Mouse (Mus musculus) heart, embryonic 14.5 days (tissue): ENCODE results near the gene Plac9a. TPM values are rescaled to one million over a fixed set of nuclear protein-coding genes. Genes with fewer than 3 reads are reported as not detected.
"Not testable (repeated sequence)": the region's sequence is repeated elsewhere in the genome, so short reads cannot be mapped to it uniquely, and the experiment has no call there.

Experiments
- ATAC-seq: fragments of 200-750 bp; cut with Nextera tagmentation; 2 replicates; pipeline ENCODE4 v1.8.0; 2017; ENCODE audit warnings: low read depth, moderate TSS enrichment; ENCODE audit not compliant: insufficient number of reproducible peaks, insufficient read depth, low FRiP score
- H3K27ac ChIP-seq, 2 experiments: fragments of 200-500 bp in 1 of 2; fragments of 300-500 bp in 1 of 2; sonication (generic) in 1 of 2; replicated peaks in 1 of 2; 2 replicates each; pipeline ENCODE4 v1.5.1; 2012 to 2014; ENCODE audit warnings: low read depth in 2 of 2, low read length in 2 of 2, control low read depth in 1 of 2, mild to moderate bottlenecking in 1 of 2, mixed read lengths in 1 of 2; ENCODE audit not compliant: control insufficient read depth in 1 of 2, insufficient read depth in 1 of 2
- H3K27me3 ChIP-seq: fragments of 300-500 bp; sonication (generic); 2 replicates; pipeline ENCODE4 v1.6.1; 2014; ENCODE audit warnings: mild to moderate bottlenecking, low read length, control low read depth; ENCODE audit not compliant: control insufficient read depth, insufficient read depth
- H3K36me3 ChIP-seq: fragments of 300-500 bp; sonication (generic); 2 replicates; pipeline ENCODE4 v1.6.1; 2014; ENCODE audit warnings: mild to moderate bottlenecking, control low read depth, low read length, mixed read lengths; ENCODE audit not compliant: control insufficient read depth, insufficient read depth
- H3K4me1 ChIP-seq, 2 experiments: fragments of 200-500 bp in 1 of 2; fragments of 300-500 bp in 1 of 2; sonication (generic) in 1 of 2; 2 replicates each; pipeline ENCODE4 v1.6.1; 2012 to 2014; ENCODE audit warnings: low read length in 2 of 2, control low read depth in 1 of 2, mixed read lengths in 1 of 2; ENCODE audit not compliant: control insufficient read depth in 2 of 2, insufficient read depth in 2 of 2
- H3K4me2 ChIP-seq: fragments of 300-500 bp; sonication (generic); 2 replicates; pipeline ENCODE4 v1.6.1; 2014; ENCODE audit warnings: mild to moderate bottlenecking, low read length
- H3K4me3 ChIP-seq, 2 experiments: fragments of 200-500 bp in 1 of 2; fragments of 300-500 bp in 1 of 2; sonication (generic) in 1 of 2; 2 replicates each; pipeline ENCODE4 v1.5.1; 2012 to 2014; ENCODE audit warnings: low read length in 2 of 2, mild to moderate bottlenecking in 2 of 2, control low read depth in 1 of 2, low read depth in 1 of 2, moderate library complexity in 1 of 2; ENCODE audit not compliant: control insufficient read depth in 1 of 2, insufficient read depth in 1 of 2
- H3K9ac ChIP-seq: fragments of 300-500 bp; sonication (generic); 2 replicates; pipeline ENCODE4 v1.6.1; 2014; ENCODE audit warnings: mild to moderate bottlenecking, low read length
- H3K9me3 ChIP-seq: fragments of 300-500 bp; sonication (generic); 2 replicates; pipeline ENCODE4 v1.6.1; 2016; ENCODE audit warnings: low read length, control low read depth; ENCODE audit not compliant: control insufficient read depth
- WGBS: fragments of 180-500 bp; shearing (Covaris S2); extraction: QIAGEN DNeasy Blood & Tissue Kit; methylation state at CpG from one replicate; pipeline ENCODE4 v1.1.7; 2014; 5-methylcytosine and 5-hydroxymethylcytosine counted together
- polyA plus RNA-seq: library from polyadenylated mRNA; unstranded; fragments of >200 nt; fragmentation: Nextera tagmentation; extraction: Ambion mirVana; gene quantifications from 2 replicates; pipeline ENCODE4 v1.2.1, GENCODE M21; 2014

Gene Plac9a
- not detected in 2 replicates for polyA plus RNA-seq

DNA sequence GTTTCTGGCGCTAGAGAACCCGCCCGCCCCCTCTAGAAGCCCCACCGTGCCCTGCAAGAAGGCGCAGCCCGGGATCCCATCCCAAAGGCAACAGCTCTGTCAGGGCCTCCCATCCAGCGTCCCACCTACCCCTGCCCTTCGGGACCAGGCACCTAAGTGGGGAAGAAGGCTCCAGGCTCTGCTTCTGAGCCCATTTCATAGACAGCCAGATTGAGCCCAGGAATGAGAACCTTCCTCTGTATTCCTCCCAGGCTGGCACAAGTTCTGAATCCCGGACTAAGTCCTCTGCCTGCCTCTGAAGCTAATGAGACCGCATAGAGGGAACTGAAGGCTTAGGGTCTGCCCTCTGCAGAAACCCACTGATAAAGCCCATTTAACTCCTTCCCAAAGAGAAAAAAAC lies at the start of gene Plac9a:
TSS of gene Plac9a (minus strand) at position 101 of the 400 bp plus-strand sequence.
- not testable (repeated sequence) for H3K4me2 ChIP-seq, H3K9me3 ChIP-seq, ATAC-seq, H3K27ac ChIP-seq, H3K27me3 ChIP-seq, H3K9ac ChIP-seq, H3K4me3 ChIP-seq, H3K4me1 ChIP-seq, H3K36me3 ChIP-seq
- no CpG with 5 or more reads among the region's 10 CpGs for WGBS

DNA sequence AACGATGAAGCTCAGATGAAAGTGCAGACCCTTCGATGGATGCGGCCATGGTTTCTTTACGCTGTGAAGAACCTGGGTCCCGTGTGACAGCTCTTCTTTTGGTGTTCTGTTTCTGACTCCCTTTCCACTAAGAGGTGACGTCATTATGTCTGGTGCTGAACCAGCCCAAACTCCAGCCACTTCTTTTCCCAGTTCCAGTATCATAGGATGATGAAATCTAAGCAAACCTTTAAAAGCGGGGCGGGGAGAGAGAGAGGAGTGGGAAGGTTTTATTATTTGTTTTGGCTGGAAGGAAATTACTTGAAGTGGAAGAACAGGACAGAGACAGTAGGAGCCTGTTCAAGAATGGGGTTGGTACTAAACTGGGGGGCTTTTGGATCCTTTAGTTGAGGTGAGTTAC lies 35.1 kb upstream of the Plac9a start, which contains the start of gene Cphx1:
TSS of gene Cphx1 (plus strand) at position 301 of the 400 bp plus-strand sequence.
- not testable (repeated sequence) for ATAC-seq

DNA sequence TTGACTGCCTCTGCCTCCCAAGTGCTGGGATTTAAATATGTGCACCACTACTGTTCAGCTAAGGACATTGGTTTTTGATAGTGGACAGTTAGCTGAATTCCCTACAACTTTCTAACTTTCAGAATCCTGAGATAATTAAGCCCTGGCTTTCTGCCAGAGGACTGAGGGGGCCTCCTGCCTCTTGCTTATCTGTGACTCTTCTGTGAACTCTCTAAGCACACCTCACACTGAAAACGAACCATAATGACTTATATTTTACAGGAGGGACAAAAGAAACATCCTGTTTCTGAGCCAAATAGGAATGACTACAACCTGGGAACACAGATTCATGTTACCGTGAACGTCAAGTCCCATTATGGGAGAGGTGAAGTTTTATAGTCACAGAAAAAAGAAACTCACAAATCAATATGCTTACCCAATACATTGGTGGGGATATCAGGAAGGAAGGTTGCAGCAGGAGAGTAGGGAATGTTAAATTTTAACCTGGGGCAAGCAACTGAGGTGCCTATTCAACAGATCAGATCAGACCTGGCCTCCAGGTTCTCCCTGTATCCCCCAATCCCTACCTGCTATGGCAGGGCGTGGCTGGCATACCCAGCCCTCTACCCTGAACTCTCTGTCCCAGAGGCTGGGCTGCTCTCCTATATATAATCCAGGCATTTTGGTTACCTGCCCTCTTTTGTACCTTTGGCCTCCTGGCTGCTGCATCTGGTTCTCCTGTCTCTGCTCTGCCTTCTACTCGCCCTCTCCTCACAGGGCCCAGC lies 34.1 kb upstream of the Plac9a start:
- no CpG with 5 or more reads among the region's 5 CpGs for WGBS
- not testable (repeated sequence) for ATAC-seq, H3K9me3 ChIP-seq, H3K36me3 ChIP-seq, H3K27ac ChIP-seq, H3K4me3 ChIP-seq, H3K9ac ChIP-seq, H3K4me1 ChIP-seq, H3K27me3 ChIP-seq, H3K4me2 ChIP-seq

More for the DNA sequence above, 35.1 kb upstream of the Plac9a start, which contains the start of gene Cphx1:
- H3K27ac ChIP-seq, H3K4me2 ChIP-seq, H3K9me3 ChIP-seq, H3K27me3 ChIP-seq, H3K4me1 ChIP-seq, H3K4me3 ChIP-seq, H3K36me3 ChIP-seq, H3K9ac ChIP-seq: not testable (repeated sequence)
- no CpG with 5 or more reads among the region's 8 CpGs for WGBS

DNA sequence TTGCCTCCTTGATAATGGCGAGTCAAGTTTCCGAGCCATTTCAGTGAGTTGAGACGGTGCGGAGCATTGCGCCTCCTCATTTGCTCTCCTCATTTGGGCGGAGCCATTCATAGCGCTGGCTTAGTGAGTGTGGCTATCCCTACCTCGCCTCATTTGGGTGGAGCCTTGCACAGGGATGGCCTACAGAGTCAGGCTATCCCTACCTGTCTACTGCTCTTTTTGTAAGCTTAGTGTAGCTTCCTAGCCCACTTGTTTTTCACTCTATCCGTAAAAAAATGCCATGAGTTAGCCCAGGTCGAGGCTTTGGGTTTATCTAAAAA lies 24.6 kb upstream of the Plac9a start, which contains the start of gene Tmem254a:
TSS of gene Tmem254a (minus strand) at position 111 of the 320 bp plus-strand sequence.
- not testable (repeated sequence) for H3K4me1 ChIP-seq, H3K9ac ChIP-seq, H3K9me3 ChIP-seq, H3K27ac ChIP-seq, H3K4me2 ChIP-seq, ATAC-seq, H3K27me3 ChIP-seq, H3K4me3 ChIP-seq, H3K36me3 ChIP-seq
- WGBS = no CpG with 5 or more reads among the region's 10 CpGs

DNA sequence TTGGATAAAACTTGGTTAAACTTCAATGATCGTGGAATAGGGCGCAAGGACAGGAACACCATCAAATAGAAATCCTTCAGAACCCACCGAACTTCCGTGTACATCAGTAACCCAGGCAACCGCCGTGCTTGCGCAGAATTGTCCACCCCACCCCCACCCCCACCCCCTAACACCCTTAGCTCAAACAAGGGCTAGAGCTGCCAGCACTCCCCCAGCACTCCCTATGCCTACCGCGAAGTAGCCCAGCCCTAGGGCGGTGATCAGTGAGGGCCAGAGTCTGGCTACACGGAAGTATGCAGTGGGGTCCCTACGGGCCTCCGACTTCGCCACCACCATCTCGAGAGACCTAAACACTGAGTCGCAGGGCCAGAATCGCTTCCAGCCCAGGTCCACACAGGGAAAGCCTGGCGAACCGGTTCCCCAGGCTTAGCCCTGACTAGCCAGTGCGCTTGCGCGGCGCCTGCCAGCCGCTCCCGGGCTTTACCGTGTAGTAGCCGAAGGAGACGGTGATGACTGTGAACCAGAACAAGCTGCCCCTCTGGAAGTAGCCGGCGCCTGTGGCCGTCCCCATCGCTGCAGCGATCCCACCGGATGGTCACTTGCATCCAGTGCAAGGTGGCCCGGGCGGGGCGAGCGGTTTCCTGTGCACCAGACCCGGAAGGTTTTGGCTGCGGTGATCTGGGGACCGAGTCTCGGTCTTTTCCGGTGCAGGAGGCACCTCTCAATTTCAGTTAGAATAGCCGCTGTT lies 24.1 kb upstream of the Plac9a start:
- not testable (repeated sequence) for H3K27ac ChIP-seq, H3K4me1 ChIP-seq, H3K36me3 ChIP-seq, H3K27me3 ChIP-seq, H3K4me3 ChIP-seq, H3K9me3 ChIP-seq, H3K4me2 ChIP-seq, H3K9ac ChIP-seq
- WGBS = no CpG with 5 or more reads among the region's 44 CpGs
- peak; percentile 61; the same call in 1 of the 2 replicates for ATAC-seq

DNA sequence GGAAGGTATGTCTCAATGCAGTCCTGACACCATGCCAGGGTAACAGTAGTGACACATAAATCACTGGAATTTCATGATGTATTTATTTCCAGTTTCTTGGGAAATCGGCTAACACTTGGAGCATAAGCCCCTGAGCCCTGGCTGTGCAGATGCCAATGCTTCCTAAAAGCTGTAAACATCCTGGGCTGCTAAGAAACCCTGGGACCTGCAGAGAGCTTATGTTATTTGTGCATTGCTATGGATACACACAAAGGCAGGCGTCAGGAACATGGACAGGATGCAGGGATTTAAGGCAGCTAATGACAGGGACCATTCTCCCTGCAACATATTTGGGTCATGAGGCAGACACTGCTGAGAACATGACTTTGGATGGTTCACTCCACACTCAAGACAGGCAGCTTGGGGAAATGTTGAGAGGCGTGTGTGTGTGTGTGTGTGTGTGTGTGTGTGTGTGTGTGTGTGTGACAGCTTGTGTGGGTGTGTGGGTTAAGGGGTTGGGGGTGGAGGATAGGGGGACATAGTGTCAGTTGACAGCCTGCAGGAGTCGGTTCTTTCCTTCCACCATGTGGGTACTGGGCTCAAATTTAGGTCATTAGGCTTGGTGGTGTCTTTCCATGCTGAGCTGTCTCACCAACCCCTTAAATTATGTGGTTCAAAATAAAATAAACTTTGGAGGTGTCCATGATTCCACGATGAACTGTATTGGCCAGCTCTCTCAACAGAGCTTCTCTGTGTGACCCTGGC lies 15.7 kb upstream of the Plac9a start:
- not testable (repeated sequence) for H3K9ac ChIP-seq, H3K27me3 ChIP-seq, H3K4me2 ChIP-seq, ATAC-seq, H3K27ac ChIP-seq, H3K36me3 ChIP-seq, H3K4me1 ChIP-seq, H3K9me3 ChIP-seq, H3K4me3 ChIP-seq
- no CpG with 5 or more reads among the region's 5 CpGs for WGBS

DNA sequence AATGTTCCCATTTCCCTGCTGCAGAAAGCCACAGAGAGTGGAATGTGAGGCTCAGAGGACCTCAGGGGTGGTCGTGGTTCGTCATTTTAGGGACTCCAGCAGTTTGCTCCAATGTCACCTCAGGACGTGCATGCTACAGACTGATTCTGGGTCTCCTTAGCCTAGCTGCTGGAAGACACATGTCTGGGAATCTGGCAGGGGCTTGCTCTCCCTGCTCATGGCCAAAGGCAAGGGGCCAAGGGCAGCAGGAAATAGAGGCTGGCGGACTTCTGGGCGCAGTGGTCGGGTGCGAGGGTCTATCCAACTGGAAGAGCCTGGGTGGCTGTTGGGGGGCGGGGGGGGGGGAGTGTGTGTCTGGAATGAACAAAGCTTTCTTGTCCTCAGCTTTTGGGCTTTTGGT lies 6.1 kb upstream of the Plac9a start:
- not testable (repeated sequence) for H3K4me2 ChIP-seq, H3K9ac ChIP-seq, ATAC-seq, H3K4me1 ChIP-seq, H3K27ac ChIP-seq, H3K36me3 ChIP-seq, H3K9me3 ChIP-seq, H3K27me3 ChIP-seq, H3K4me3 ChIP-seq
- WGBS = no CpG with 5 or more reads among the region's 8 CpGs
